Mouse (Mus musculus) limb, embryonic 14.5 days (tissue): ENCODE measurements around the gene Rbm20. TPM values are rescaled to one million over a fixed set of nuclear protein-coding genes. Genes with fewer than 3 reads are reported as not detected.

ENCODE experiments used
- ATAC-seq: fragments of 200-750 bp; cut with Nextera tagmentation; 2 replicates; pipeline ENCODE4 v1.8.0; 2017; ENCODE audit warnings: low read depth, moderate number of reproducible peaks, moderate TSS enrichment; ENCODE audit not compliant: low FRiP score
- DNase-seq: peaks from one replicate; pipeline ENCODE4 v3.0.0-alpha.2; 2015; ENCODE audit warnings: low spot score
- H3K27ac ChIP-seq: fragments of 300-500 bp; sonication (generic); replicated peaks from 2 replicates; pipeline ENCODE4 v1.5.1; 2014; ENCODE audit warnings: low read depth, mild to moderate bottlenecking, low read length, moderate library complexity, mixed read lengths
- H3K27me3 ChIP-seq: fragments of 300-500 bp; sonication (generic); 2 replicates; pipeline ENCODE4 v1.6.1; 2014; ENCODE audit warnings: low read length, mixed read lengths; ENCODE audit not compliant: control insufficient read depth, insufficient read depth
- H3K36me3 ChIP-seq: fragments of 300-500 bp; sonication (generic); 2 replicates; pipeline ENCODE4 v1.6.1; 2014; ENCODE audit warnings: mild to moderate bottlenecking, low read length, moderate library complexity, mixed read lengths; ENCODE audit not compliant: control insufficient read depth, insufficient read depth
- H3K4me1 ChIP-seq: fragments of 300-500 bp; sonication (generic); 2 replicates; pipeline ENCODE4 v1.6.1; 2014; ENCODE audit warnings: antibody characterized with exemption, low read length, mixed read lengths; ENCODE audit not compliant: control insufficient read depth, insufficient read depth
- H3K4me2 ChIP-seq: fragments of 300-500 bp; sonication (generic); replicated peaks from 2 replicates; pipeline ENCODE4 v1.6.1; 2014; ENCODE audit warnings: low read depth, mild to moderate bottlenecking, low read length, moderate library complexity; ENCODE audit not compliant: severe bottlenecking
- H3K4me3 ChIP-seq: fragments of 300-500 bp; sonication (generic); replicated peaks from 2 replicates; pipeline ENCODE4 v1.5.1; 2014; ENCODE audit warnings: low read length
- H3K9ac ChIP-seq: fragments of 300-500 bp; sonication (generic); 2 replicates; pipeline ENCODE4 v1.6.1; 2014; ENCODE audit warnings: mild to moderate bottlenecking, low read depth, low read length, moderate library complexity; ENCODE audit not compliant: severe bottlenecking
- H3K9me3 ChIP-seq: fragments of 300-500 bp; sonication (generic); 2 replicates; pipeline ENCODE4 v1.6.1; 2016; ENCODE audit warnings: low read length; ENCODE audit not compliant: control insufficient read depth
- POLR2A ChIP-seq: fragments of 200-500 bp; IDR thresholded peaks from 2 replicates; pipeline ENCODE4 v1.8.0; 2012; ENCODE audit warnings: inconsistent platforms, mild to moderate bottlenecking, moderate library complexity, borderline replicate concordance; ENCODE audit not compliant: insufficient read depth, insufficient read length; ENCODE audit errors: extremely low read depth
- WGBS: fragments of 180-500 bp; shearing (Covaris S2); extraction: QIAGEN DNeasy Blood & Tissue Kit; methylation state at CpG from one replicate; pipeline ENCODE4 v1.1.7; 2014; 5-methylcytosine and 5-hydroxymethylcytosine counted together
- polyA plus RNA-seq, 2 experiments: library from polyadenylated mRNA; depleted of rRNA in 1 of 2; stranded (reverse) in 1 of 2; unstranded in 1 of 2; fragments of >200 nt; fragmentation: Nextera tagmentation in 1 of 2; extraction: Ambion mirVana in 1 of 2; gene quantifications; 2 replicates each; pipeline versions ENCODE4 v1.2.1 to v1.2.3; 2012 to 2014

Gene Rbm20
- polyA plus RNA-seq, 2 experiments = 5.5 to 10.0 TPM

DNA sequence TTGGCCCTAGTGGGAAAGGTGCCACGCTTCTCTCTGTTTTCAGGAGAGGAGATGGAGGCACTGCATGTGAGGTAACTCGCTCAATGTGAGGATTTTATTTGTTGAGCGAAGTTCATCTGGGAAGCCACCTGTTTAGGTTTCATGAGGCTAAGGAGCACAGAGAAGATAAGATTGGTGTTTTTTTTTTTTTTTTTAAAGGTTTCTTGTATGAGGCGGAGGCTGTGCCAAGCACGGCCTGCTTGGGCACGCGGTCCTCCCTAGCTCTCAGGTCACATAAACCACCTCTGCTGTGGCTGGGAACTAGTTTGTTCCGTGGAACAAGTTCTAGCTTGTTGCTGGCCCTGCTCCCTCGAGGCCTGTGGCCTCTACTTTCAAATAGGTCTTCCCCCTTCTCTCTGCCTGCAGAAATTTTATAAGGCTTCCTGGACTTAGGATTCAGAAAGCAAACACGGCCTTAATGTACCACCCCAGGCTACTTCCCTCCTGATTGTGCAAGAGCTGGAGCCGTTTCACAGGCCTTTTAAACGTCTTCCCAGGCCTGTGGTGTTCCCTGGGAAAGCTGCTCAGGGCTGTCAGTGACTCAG, 217.5 kb downstream of the Rbm20 start:
- no peaks in the 10 kb centered on the region for H3K36me3 ChIP-seq
- H3K4me1 ChIP-seq = peaks cover 56% of the 10 kb centered on the region
- peak overlapping the region; percentile 88 for H3K27ac ChIP-seq
- H3K4me3 ChIP-seq = no peak overlapping the region
- H3K9ac ChIP-seq = no peak overlapping the region
- H3K4me2 ChIP-seq = no peak overlapping the region
- WGBS = 35% methylated on average over 12 of the region's 12 CpGs
- no peak for TF ChIP-seq POLR2A
- ATAC-seq (0 out of 2 replicates have a peak, but pooled peaks have one; percentile 34), DNase-seq (no peak)
- no peaks in the 10 kb centered on the region for H3K9me3 ChIP-seq
- H3K27me3 ChIP-seq = no peaks in the 10 kb centered on the region

DNA sequence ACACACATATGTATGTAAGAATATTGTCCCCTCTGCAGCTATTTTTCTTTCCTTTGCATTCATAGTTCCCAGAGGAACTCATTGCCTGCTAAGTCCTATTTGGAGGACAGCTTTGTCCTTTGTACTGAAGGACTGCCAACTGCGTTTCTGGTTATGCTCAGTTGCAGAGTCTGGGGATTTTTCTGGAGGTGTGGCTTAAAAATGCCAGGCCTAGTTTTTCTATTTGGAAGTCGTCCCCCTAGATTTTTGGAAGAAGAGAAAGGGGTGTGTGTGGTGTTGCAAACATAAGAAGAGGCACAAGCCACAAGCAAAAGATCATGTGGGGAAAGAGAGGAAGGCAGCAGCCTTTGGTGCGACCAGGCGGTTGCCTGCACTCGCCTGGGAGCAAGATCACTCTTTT, 220.9 kb downstream of the Rbm20 start:
- H3K27me3 ChIP-seq = no peaks in the 10 kb centered on the region
- ATAC-seq = no peak
- no peak overlapping the region for H3K4me2 ChIP-seq
- TF ChIP-seq POLR2A = no peak
- DNase-seq = no peak
- H3K27ac ChIP-seq = no peak overlapping the region
- no peak overlapping the region for H3K4me3 ChIP-seq
- 71% methylated on average over 5 of the region's 5 CpGs for WGBS
- H3K9me3 ChIP-seq = no peaks in the 10 kb centered on the region
- no peak overlapping the region for H3K9ac ChIP-seq
- H3K4me1 ChIP-seq = peaks cover 46% of the 10 kb centered on the region
- no peaks in the 10 kb centered on the region for H3K36me3 ChIP-seq

DNA sequence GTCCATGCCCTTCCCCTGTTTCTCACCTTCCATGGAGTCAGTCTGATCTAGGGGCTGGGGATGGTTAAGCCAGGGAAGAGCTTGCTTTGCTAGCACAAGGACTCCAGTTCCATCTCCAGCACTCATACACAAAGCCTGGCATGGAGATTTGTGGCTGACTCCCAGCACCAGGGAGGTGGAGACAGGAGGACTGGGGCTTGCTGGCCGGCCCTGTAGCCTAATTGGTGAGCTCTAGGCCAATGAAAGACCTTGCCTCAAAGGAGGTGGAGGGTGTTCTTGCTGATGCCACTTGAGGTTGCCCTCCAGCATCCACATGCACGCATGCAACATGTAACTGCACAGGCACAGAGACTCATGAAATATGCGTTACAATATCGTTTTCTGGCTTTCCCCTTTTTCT, 221.4 kb downstream of the Rbm20 start:
- no peaks in the 10 kb centered on the region for H3K36me3 ChIP-seq
- DNase-seq = no peak
- no peak overlapping the region for H3K9ac ChIP-seq
- no peak overlapping the region for H3K4me2 ChIP-seq
- WGBS = 79% methylated on average over 4 of the region's 4 CpGs
- peaks cover 41% of the 10 kb centered on the region for H3K4me1 ChIP-seq
- H3K4me3 ChIP-seq = no peak overlapping the region
- H3K27me3 ChIP-seq = no peaks in the 10 kb centered on the region
- H3K9me3 ChIP-seq = no peaks in the 10 kb centered on the region
- no peak overlapping the region for H3K27ac ChIP-seq
- TF ChIP-seq POLR2A = no peak
- no peak for ATAC-seq

DNA sequence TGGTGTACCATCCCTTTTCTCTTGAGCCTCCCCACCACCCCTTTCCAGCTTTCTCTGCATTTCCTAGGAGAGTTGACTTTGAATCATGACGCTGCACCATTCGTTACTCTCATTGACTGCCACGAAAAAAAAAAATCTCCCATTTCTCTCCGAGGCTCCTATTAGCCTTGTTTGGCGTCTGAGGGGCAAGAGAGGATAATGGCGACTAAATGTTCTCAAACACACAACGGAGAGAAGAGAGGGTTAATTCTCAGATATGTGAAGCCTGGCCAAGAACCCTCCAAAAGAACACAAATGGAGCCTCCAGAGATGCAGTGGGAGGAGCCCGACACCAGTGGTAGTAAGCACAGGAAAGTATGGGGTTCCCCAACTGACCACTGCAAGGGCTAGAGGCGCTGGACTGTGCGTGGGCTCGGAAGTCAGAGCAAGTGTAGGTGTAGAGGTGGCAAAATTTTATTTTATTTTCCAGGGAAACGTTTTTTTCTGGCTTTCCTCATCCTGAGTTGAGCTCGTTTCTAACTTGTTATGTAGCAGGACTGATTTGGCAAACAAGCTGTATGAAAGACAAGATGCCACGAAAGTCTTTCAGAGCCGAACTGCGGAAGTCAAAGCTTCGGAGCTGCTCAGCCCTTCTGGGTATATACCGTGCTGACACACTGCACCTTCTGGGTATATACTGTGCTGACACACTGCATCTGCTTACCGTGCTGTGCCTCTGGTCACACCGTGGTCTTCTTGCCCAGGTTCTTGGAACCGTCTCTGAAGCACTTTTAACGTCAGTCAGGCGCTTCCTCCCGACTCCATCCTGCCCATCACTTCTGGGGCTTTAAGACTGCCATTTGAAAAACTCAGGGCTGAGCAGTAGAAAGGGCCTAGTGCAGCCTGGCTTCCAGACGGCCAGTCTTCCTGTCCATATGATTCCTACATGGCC, 222.1 kb downstream of the Rbm20 start:
- no peaks in the 10 kb centered on the region for H3K9me3 ChIP-seq
- no peaks in the 10 kb centered on the region for H3K27me3 ChIP-seq
- 80% methylated on average over 25 of the region's 25 CpGs for WGBS
- no peak for TF ChIP-seq POLR2A
- ATAC-seq (no peak), DNase-seq (no peak)
- H3K4me3 ChIP-seq = no peak overlapping the region
- peaks cover 34% of the 10 kb centered on the region for H3K4me1 ChIP-seq
- H3K9ac ChIP-seq = no peak overlapping the region
- H3K27ac ChIP-seq = no peak overlapping the region
- no peaks in the 10 kb centered on the region for H3K36me3 ChIP-seq
- H3K4me2 ChIP-seq = no peak overlapping the region

DNA sequence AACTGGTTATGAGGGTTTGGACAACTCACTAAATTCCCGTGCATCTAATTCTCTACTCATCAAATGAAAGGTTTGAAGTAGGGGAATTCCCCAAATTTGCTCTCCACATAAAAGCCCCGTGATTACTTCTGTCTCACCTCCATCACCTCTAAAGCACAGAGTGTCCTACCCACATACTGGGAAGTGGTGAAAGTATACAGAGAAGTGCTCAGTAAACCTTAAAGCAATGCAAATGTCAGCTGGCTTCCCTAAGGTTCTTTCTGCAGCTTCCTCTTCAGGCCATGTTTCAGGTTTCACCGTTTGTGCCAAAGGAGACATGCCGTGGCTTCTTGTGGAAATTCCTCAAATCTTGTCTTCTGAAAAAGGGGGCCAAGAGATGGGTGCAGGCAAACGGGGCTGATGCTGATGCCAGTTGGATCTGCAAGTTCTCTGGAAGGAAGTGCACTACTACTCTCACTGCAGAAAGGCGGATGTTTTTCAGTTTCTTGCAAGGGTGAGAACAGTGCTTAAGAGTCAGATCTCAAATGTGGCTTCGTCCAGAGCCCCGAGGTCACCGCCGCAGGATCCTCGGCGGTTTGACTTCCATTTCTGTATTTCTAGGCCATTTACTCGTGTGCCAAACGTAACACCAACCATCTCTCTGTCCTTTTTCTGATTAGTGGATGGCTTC, 223.0 kb downstream of the Rbm20 start:
- 74% methylated on average over 14 of the region's 14 CpGs for WGBS
- ATAC-seq (no peak), DNase-seq (no peak)
- Histone ChIP-seq H3K27me3 (no peaks in the 10 kb centered on the region), H3K36me3 (no peaks in the 10 kb centered on the region), H3K9ac (no peak overlapping the region), H3K4me3 (no peak overlapping the region), H3K27ac (no peak overlapping the region), H3K4me2 (no peak overlapping the region), H3K4me1 (peaks cover 32% of the 10 kb centered on the region), H3K9me3 (no peaks in the 10 kb centered on the region)
- no peak for TF ChIP-seq POLR2A
